Mouse (Mus musculus) heart, postnatal 0 days (tissue): ENCODE data around the gene Rpl5.

Source experiments
- CTCF ChIP-seq: IDR thresholded peaks from 2 replicates; pipeline ENCODE4 v1.5.1; 2016; ENCODE audit warnings: antibody characterized with exemption, control low read depth, low read depth
- EP300 ChIP-seq: IDR thresholded peaks from 2 replicates; pipeline ENCODE4 v1.6.1; 2016; ENCODE audit warnings: antibody characterized with exemption, low read depth

GRCm38 (mm10) chr5:107896265-107896664 lies 4.0 kb upstream of the Rpl5 start:
- TF ChIP-seq CTCF = no peak
- no peak for TF ChIP-seq EP300
